Mouse (Mus musculus): ENCODE results near the gene Pitpnm1.
A peak's percentile ranks its signal among the peaks of the same experiment; 100 is the strongest.

Gene Pitpnm1

GRCm38 (mm10) chr19:4096642-4097440 lies 3.0 kb upstream of the Pitpnm1 start, which contains the start of gene Cdk2ap2:
Gene Cdk2ap2, plus strand, starts transcription at chr19:4097182.
- peak; percentile 99 for DNase-seq

- no peak for DNase-seq
Measured at GRCm38 (mm10) chr19:4097441-4097825, 2.4 kb upstream of the Pitpnm1 start.

GRCm38 (mm10) chr19:4098426-4098825 lies 1.4 kb upstream of the Pitpnm1 start:
- no peak for DNase-seq

- peak; percentile 95 for DNase-seq
Measured at GRCm38 (mm10) chr19:4099056-4099455, 742 bp upstream of the Pitpnm1 start.

GRCm38 (mm10) chr19:4100718-4101261 lies 992 bp downstream of the Pitpnm1 start:
- DNase-seq, result peak; percentile 70

GRCm38 (mm10) chr19:4101466-4101865 lies 1.7 kb downstream of the Pitpnm1 start:
- DNase-seq, result no peak

- no peak for DNase-seq
Measured at GRCm38 (mm10) chr19:4102049-4102448, 2.3 kb downstream of the Pitpnm1 start.

GRCm38 (mm10) chr19:4102626-4103025 lies 2.8 kb downstream of the Pitpnm1 start:
- DNase-seq, result no peak

- DNase-seq, result no peak
Measured at GRCm38 (mm10) chr19:4103294-4103693, 3.5 kb downstream of the Pitpnm1 start.

GRCm38 (mm10) chr19:4103792-4104191 lies 4.0 kb downstream of the Pitpnm1 start:
- peak; percentile 41 for DNase-seq

GRCm38 (mm10) chr19:4104675-4105194 lies 4.9 kb downstream of the Pitpnm1 start:
- no peak for DNase-seq

GRCm38 (mm10) chr19:4106654-4107053 lies 6.9 kb downstream of the Pitpnm1 start:
- DNase-seq, result no peak

- DNase-seq, result no peak
Measured at GRCm38 (mm10) chr19:4108535-4108934, 8.7 kb downstream of the Pitpnm1 start.

- DNase-seq, result no peak
Measured at GRCm38 (mm10) chr19:4112063-4112960, 12.5 kb downstream of the Pitpnm1 start.

- DNase-seq, result no peak
Measured at GRCm38 (mm10) chr19:4113186-4113805, 13.5 kb downstream of the Pitpnm1 start.

GRCm38 (mm10) chr19:4113806-4114230 lies 14.0 kb downstream of the Pitpnm1 start:
- DNase-seq, result peak; percentile 48

- DNase-seq, result no peak
Measured at GRCm38 (mm10) chr19:4114551-4114950, 14.8 kb downstream of the Pitpnm1 start.

GRCm38 (mm10) chr19:4115144-4115543 lies 15.3 kb downstream of the Pitpnm1 start:
- DNase-seq, result no peak

- no peak for DNase-seq
Measured at GRCm38 (mm10) chr19:4115816-4116215, 16.0 kb downstream of the Pitpnm1 start.

- DNase-seq, result no peak
Measured at GRCm38 (mm10) chr19:4117006-4117405, 17.2 kb downstream of the Pitpnm1 start.

GRCm38 (mm10) chr19:4118350-4118749 lies 18.6 kb downstream of the Pitpnm1 start:
- DNase-seq, result no peak

GRCm38 (mm10) chr19:4119716-4120487 lies 20.1 kb downstream of the Pitpnm1 start:
- peak; percentile 49 for DNase-seq
